Mouse (Mus musculus) MEL (cell line): Measurements from ENCODE around the gene Irf1. TPM values are rescaled to one million over a fixed set of nuclear protein-coding genes. Genes with fewer than 3 reads are reported as not detected.

Experiments used
- DNase-seq: peaks from one replicate; pipeline ENCODE4 v3.0.0; 2011; ENCODE audit warnings: low read depth, low spot score
- H3K27ac ChIP-seq: 2 replicates; pipeline ENCODE4 v1.5.1; 2012; ENCODE audit warnings: low read depth, mild to moderate bottlenecking, control low read depth, low read length, moderate library complexity; ENCODE audit not compliant: control insufficient read depth
- H3K27me3 ChIP-seq, 2 experiments: fragments of 150-350 bp in 1 of 2; sonication (generic) in 1 of 2; 2 replicates each; pipeline ENCODE4 v1.6.1; 2012; ENCODE audit warnings: low read length in 2 of 2, mild to moderate bottlenecking in 2 of 2, improper control_type of control experiment in 1 of 2, moderate library complexity in 1 of 2; ENCODE audit not compliant: insufficient read depth in 2 of 2, control insufficient read depth in 1 of 2
- H3K36me3 ChIP-seq, 2 experiments: 2 replicates each; pipeline ENCODE4 v1.6.1; 2012 to 2014; ENCODE audit warnings: low read length in 2 of 2, improper control_type of control experiment in 1 of 2, inconsistent platforms in 1 of 2, mild to moderate bottlenecking in 1 of 2; ENCODE audit not compliant: insufficient read depth in 2 of 2, control insufficient read depth in 1 of 2
- H3K4me1 ChIP-seq, 2 experiments: fragments of 150-350 bp in 1 of 2; sonication (generic) in 1 of 2; 2 replicates each; pipeline ENCODE4 v1.6.1; 2012; ENCODE audit warnings: low read length in 2 of 2, improper control_type of control experiment in 1 of 2, mild to moderate bottlenecking in 1 of 2; ENCODE audit not compliant: insufficient read depth in 2 of 2, control insufficient read depth in 1 of 2
- H3K4me3 ChIP-seq, 2 experiments: fragments of 150-350 bp in 1 of 2; sonication (generic) in 1 of 2; 2 replicates each; pipeline ENCODE4 v1.5.1; 2012; ENCODE audit warnings: low read depth in 2 of 2, low read length in 2 of 2, mild to moderate bottlenecking in 2 of 2, moderate library complexity in 2 of 2, control low read depth in 1 of 2, improper control_type of control experiment in 1 of 2; ENCODE audit not compliant: control insufficient read depth in 1 of 2, insufficient read depth in 1 of 2
- H3K79me2 ChIP-seq: 2 replicates; pipeline ENCODE4 v1.6.1; 2012; ENCODE audit warnings: mild to moderate bottlenecking, low read length, moderate library complexity; ENCODE audit not compliant: control insufficient read depth, poor library complexity, insufficient read depth
- H3K9ac ChIP-seq: 2 replicates; pipeline ENCODE4 v1.6.1; 2012; ENCODE audit warnings: low read depth, mild to moderate bottlenecking, control low read depth, low read length, moderate library complexity; ENCODE audit not compliant: control insufficient read depth, poor library complexity, severe bottlenecking
- H3K9me3 ChIP-seq: fragments of 150-350 bp; sonication (generic); replicated peaks from 2 replicates; pipeline ENCODE4 v1.6.1; 2012; ENCODE audit warnings: mild to moderate bottlenecking, low read length, improper control_type of control experiment, moderate library complexity; ENCODE audit not compliant: insufficient read depth
- CHD1 ChIP-seq: IDR thresholded peaks from 2 replicates; pipeline ENCODE4 v1.6.1; 2012; ENCODE audit warnings: low read depth, mild to moderate bottlenecking, inconsistent platforms, low read length, improper control_type of control experiment
- E2F4 ChIP-seq: IDR thresholded peaks from 2 replicates; pipeline ENCODE4 v1.6.1; 2011; ENCODE audit warnings: low read depth, low read length, improper control_type of control experiment, borderline replicate concordance
- ELF1 ChIP-seq: IDR thresholded peaks from 2 replicates; pipeline ENCODE4 v1.6.1; 2014; ENCODE audit warnings: low read depth, mild to moderate bottlenecking, inconsistent platforms, low read length, improper control_type of control experiment, moderate library complexity
- EP300 ChIP-seq, 2 experiments: IDR thresholded peaks; 2 replicates each; pipeline ENCODE4 v1.6.1; 2011; ENCODE audit warnings: improper control_type of control experiment in 2 of 2, low read length in 2 of 2, low read depth in 1 of 2, mild to moderate bottlenecking in 1 of 2
- ETS1 ChIP-seq: IDR thresholded peaks from 2 replicates; pipeline ENCODE4 v1.6.1; 2012; ENCODE audit warnings: low read depth, mild to moderate bottlenecking, inconsistent platforms, low read length, improper control_type of control experiment, moderate library complexity
- KAT2A ChIP-seq: conservative IDR thresholded peaks from 2 replicates; pipeline ENCODE4 v1.6.1; 2012; ENCODE audit warnings: low read depth, low read length, improper control_type of control experiment, inconsistent platforms
- MYB ChIP-seq: IDR thresholded peaks from 2 replicates; pipeline ENCODE4 v1.6.1; 2011; ENCODE audit warnings: mild to moderate bottlenecking, low read depth, low read length, improper control_type of control experiment
- NRF1 ChIP-seq: IDR thresholded peaks from 2 replicates; pipeline ENCODE4 v1.6.1; 2014; ENCODE audit warnings: low read depth, mild to moderate bottlenecking, inconsistent platforms, low read length, improper control_type of control experiment, moderate library complexity; ENCODE audit not compliant: poor library complexity, insufficient read depth, severe bottlenecking
- RCOR1 ChIP-seq: IDR thresholded peaks from 2 replicates; pipeline ENCODE4 v1.6.1; 2012; ENCODE audit warnings: low read depth, mild to moderate bottlenecking, inconsistent platforms, low read length, improper control_type of control experiment
- TAL1 ChIP-seq: IDR thresholded peaks from 2 replicates; pipeline ENCODE4 v1.6.1; 2012; ENCODE audit warnings: mild to moderate bottlenecking, inconsistent platforms, low read length, moderate library complexity, mixed read lengths
- USF2 ChIP-seq, 2 experiments: IDR thresholded peaks; 2 replicates each; pipeline ENCODE4 v1.6.1; 2011 to 2012; ENCODE audit warnings: improper control_type of control experiment in 2 of 2, low read length in 2 of 2, borderline replicate concordance in 1 of 2, inconsistent platforms in 1 of 2, low read depth in 1 of 2, mild to moderate bottlenecking in 1 of 2; ENCODE audit not compliant: insufficient read depth in 1 of 2
- ZKSCAN1 ChIP-seq: IDR thresholded peaks from 2 replicates; pipeline ENCODE4 v1.6.1; 2012; ENCODE audit warnings: low read depth, mild to moderate bottlenecking, inconsistent platforms, low read length, improper control_type of control experiment, moderate library complexity
- polyA plus RNA-seq, 2 experiments: library from polyadenylated mRNA; stranded (reverse) in 1 of 2; unstranded in 1 of 2; fragments of >175 nt in 1 of 2; fragments of >200 nt in 1 of 2; gene quantifications; 2 replicates each; pipeline versions ENCODE4 v1.2.1 to v1.2.4; 2012; ENCODE audit warnings: low replicate concordance in 2 of 2, low read depth in 1 of 2; ENCODE audit not compliant: insufficient read length in 2 of 2, insufficient read depth in 1 of 2, missing spikeins in 1 of 2
- total RNA-seq: library from RNA; depleted of rRNA; stranded (reverse); fragments of 300-350 nt; gene quantifications from 2 replicates; pipeline ENCODE4 v1.2.3, GENCODE M21; 2012

Irf1 gene
- total and polyA plus RNA-seq, 3 experiments: 0.73 to 1.9 TPM; not detected in 1

- peaks cover 2 to 7% of the 10 kb centered on the region in 2 experiments; a peak in 3 of 4 replicates for H3K4me1 ChIP-seq
- no peaks in the 10 kb centered on the region for H3K9me3 ChIP-seq
- no peak for TF ChIP-seq ETS1
- no peak for TF ChIP-seq KAT2A
- TF ChIP-seq ELF1: no peak
- TF ChIP-seq E2F4: no peak
- no peak for TF ChIP-seq RCOR1
- no peak for TF ChIP-seq USF2 (IDR thresholded peaks at IDR 0.05; ENCODE audit: borderline replicate concordance in 1 of 2, insufficient read depth in 1 of 2, low read depth in 1 of 2, low read length in 2 of 2)
- H3K9ac ChIP-seq: no peak overlapping the region
- no peaks in the 10 kb centered on the region; a peak in 1 of 4 replicates for H3K27me3 ChIP-seq
- no peak for DNase-seq
- no peaks in the 10 kb centered on the region; the same call in 1 of the 2 replicates for H3K79me2 ChIP-seq
- peaks cover 0 to 7% of the 10 kb centered on the region in 2 experiments; a peak in 2 of 4 replicates for H3K36me3 ChIP-seq
- no peak overlapping the region for H3K27ac ChIP-seq
- H3K4me3 ChIP-seq: no peak overlapping the region
These were observed 10.0 kb upstream of the Irf1 start for GRCm38 (mm10) chr11:53759545-53760406.

DNA sequence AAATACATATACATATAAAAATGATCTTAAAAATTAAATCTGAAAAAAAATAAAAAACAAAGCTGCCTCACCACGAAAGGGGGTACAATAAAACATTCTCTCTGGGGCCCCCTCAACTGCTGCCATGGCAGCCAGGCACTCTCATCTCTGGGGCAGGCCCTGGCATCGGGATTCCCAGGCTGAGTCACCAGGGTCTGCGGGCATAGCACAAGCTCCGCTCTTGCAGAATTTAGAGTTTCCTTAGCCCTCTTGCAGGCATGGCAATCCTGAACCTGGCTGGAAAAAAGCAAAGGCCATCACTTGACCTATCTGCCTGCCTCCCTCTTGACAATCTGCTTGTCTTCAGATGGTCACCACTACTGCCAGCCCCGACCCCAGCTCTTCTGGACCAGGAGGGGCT is 8.5 kb upstream of the Irf1 start:
- TF ChIP-seq KAT2A (no peak), CHD1 (no peak), MYB (no peak), EP300 (IDR thresholded peaks at IDR 0.05; ENCODE audit: low read depth in 1 of 2, low read length in 2 of 2) (no peak), TAL1 (no peak), ZKSCAN1 (no peak), NRF1 (no peak)
- Histone ChIP-seq H3K9me3 (no peaks in the 10 kb centered on the region), H3K4me1 (peaks cover 2 to 8% of the 10 kb centered on the region in 2 experiments; a peak in 3 of 4 replicates)

More for the DNA sequence above, 8.5 kb upstream of the Irf1 start:
- no peak for DNase-seq
- Histone ChIP-seq H3K27ac (no peak overlapping the region), H3K27me3 (no peaks in the 10 kb centered on the region), H3K9ac (no peak overlapping the region), H3K4me3 (no peak overlapping the region), H3K36me3 (peaks cover 0 to 7% of the 10 kb centered on the region in 2 experiments; a peak in 2 of 4 replicates), H3K79me2 (no peaks in the 10 kb centered on the region; the same call in 1 of the 2 replicates)
